Mouse (Mus musculus) ES-Bruce4 (cell line): Measurements from ENCODE around the gene Fem1a. TPM values are rescaled to one million over a fixed set of nuclear protein-coding genes. Genes with fewer than 3 reads are reported as not detected.
A peak's percentile ranks its signal among the peaks of the same experiment; 100 is the strongest.

Experiments
- H3K27ac ChIP-seq: 2 replicates; pipeline ENCODE4 v1.5.1; 2012; ENCODE audit warnings: low read length, inconsistent platforms; ENCODE audit not compliant: insufficient read depth
- H3K27me3 ChIP-seq: 2 replicates; pipeline ENCODE4 v1.6.1; 2012; ENCODE audit warnings: mild to moderate bottlenecking, low read length, inconsistent platforms; ENCODE audit not compliant: control insufficient read depth, poor library complexity, insufficient read depth, severe bottlenecking
- H3K36me3 ChIP-seq: 2 replicates; pipeline ENCODE4 v1.6.1; 2012; ENCODE audit warnings: inconsistent platforms, mild to moderate bottlenecking, low read length, moderate library complexity; ENCODE audit not compliant: control insufficient read depth, poor library complexity, insufficient read depth, severe bottlenecking
- H3K4me1 ChIP-seq: one replicate; pipeline ENCODE4 v1.8.1; 2011; ENCODE audit warnings: low read length; ENCODE audit not compliant: control insufficient read depth, insufficient read depth
- H3K4me3 ChIP-seq: 2 replicates; pipeline ENCODE4 v1.5.1; 2011; ENCODE audit warnings: low read depth, mild to moderate bottlenecking, low read length
- H3K9ac ChIP-seq: 2 replicates; pipeline ENCODE4 v1.6.1; 2012; ENCODE audit warnings: low read depth, mild to moderate bottlenecking, inconsistent platforms; ENCODE audit not compliant: poor library complexity, severe bottlenecking
- H3K9me3 ChIP-seq: replicated peaks from 2 replicates; pipeline ENCODE4 v1.6.1; 2012; ENCODE audit warnings: mild to moderate bottlenecking, low read length, inconsistent platforms; ENCODE audit not compliant: control insufficient read depth, poor library complexity, insufficient read depth, severe bottlenecking
- CTCF ChIP-seq: IDR thresholded peaks from one replicate; pipeline ENCODE4 v1.8.1; 2011; ENCODE audit warnings: low read depth, low read length
- EP300 ChIP-seq: IDR thresholded peaks from 2 replicates; pipeline ENCODE4 v1.6.1; 2011; ENCODE audit warnings: low read depth, low read length; ENCODE audit not compliant: insufficient read depth
- POLR2A ChIP-seq: IDR thresholded peaks from one replicate; pipeline ENCODE4 v1.8.1; 2011; ENCODE audit warnings: low read length; ENCODE audit not compliant: insufficient read depth
- polyA plus RNA-seq: library from polyadenylated mRNA; stranded (reverse); fragments of >200 nt; gene quantifications from 2 replicates; pipeline ENCODE4 v1.2.4, GENCODE M21; 2011; ENCODE audit warnings: low read depth; ENCODE audit not compliant: missing spikeins, insufficient read depth, insufficient read length

The Fem1a gene
- polyA plus RNA-seq, 1 experiment = 4.9 TPM

- Histone ChIP-seq H3K9me3 (no peaks in the 10 kb centered on the region), H3K27ac (peak overlapping the region; percentile 57), H3K4me1 (peaks cover 3% of the 10 kb centered on the region), H3K9ac (no peak overlapping the region), H3K4me3 (no peak overlapping the region), H3K27me3 (no peaks in the 10 kb centered on the region), H3K36me3 (no peaks in the 10 kb centered on the region)
- TF ChIP-seq EP300 (no peak), POLR2A (no peak), CTCF (no peak)
Observed at GRCm38 (mm10) chr17:56266271-56266670, 9.7 kb downstream of the Fem1a start.

DNA sequence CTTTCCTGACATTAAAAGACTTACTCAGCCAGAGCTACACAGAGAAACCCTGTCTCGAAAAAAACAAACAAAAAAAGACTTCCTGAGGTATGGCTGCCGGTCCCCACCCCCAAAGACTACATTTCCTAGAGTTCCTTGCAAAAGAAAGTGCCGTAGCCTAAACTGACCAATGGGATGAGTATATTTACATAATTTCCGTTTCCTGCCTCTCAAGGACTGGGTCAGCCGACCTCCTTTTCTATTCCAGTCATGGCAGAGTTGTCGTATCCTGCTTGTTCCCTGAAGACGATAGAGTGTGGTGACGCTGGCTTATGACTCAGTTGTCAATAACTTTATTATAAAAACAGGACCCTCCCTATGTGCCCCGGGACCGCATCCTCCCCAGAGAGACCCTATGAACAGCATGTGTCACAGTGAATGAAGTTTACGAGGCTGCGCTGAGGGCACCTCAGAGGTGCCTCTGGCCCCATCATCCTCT is 12.6 kb downstream of the Fem1a start:
- H3K4me3 ChIP-seq = peak overlapping the region; percentile 77
- no peaks in the 10 kb centered on the region; the same call in 1 of the 2 replicates for H3K36me3 ChIP-seq
- no peaks in the 10 kb centered on the region for H3K27me3 ChIP-seq
- TF ChIP-seq CTCF (no peak), POLR2A (no peak), EP300 (no peak)
- no peaks in the 10 kb centered on the region for H3K9me3 ChIP-seq
- H3K9ac ChIP-seq = peak overlapping the region; percentile 57
- peaks cover 3% of the 10 kb centered on the region for H3K4me1 ChIP-seq
- H3K27ac ChIP-seq = 0 out of 2 replicates have a peak overlapping the region, but pooled peaks have one; percentile 17

DNA sequence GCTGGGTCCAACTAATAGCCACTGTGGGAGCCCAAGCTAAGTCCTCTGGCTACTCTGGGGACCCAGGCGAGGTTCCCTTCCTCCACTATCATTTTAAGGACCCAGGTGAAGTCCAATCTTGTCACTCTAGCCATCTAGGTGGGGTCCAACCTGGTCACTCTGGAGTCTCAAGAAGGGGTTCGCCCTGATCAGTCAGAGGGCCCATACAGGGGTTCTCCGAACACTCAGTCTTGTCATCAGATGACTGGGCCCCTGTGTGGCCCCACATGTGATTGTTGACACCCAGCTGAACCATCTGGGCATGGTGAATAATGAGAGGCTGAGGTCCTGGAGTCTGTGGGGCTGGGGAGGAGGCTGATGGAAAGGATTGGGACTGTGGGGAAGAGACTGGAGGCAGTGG is 13.1 kb downstream of the Fem1a start:
- H3K9me3 ChIP-seq = no peaks in the 10 kb centered on the region
- no peak for TF ChIP-seq CTCF
- H3K4me1 ChIP-seq = peaks cover 3% of the 10 kb centered on the region
- no peaks in the 10 kb centered on the region for H3K27me3 ChIP-seq
- peak overlapping the region; percentile 77 for H3K4me3 ChIP-seq
- no peaks in the 10 kb centered on the region; the same call in 1 of the 2 replicates for H3K36me3 ChIP-seq
- H3K9ac ChIP-seq = peak overlapping the region; percentile 57
- no peak overlapping the region for H3K27ac ChIP-seq

DNA sequence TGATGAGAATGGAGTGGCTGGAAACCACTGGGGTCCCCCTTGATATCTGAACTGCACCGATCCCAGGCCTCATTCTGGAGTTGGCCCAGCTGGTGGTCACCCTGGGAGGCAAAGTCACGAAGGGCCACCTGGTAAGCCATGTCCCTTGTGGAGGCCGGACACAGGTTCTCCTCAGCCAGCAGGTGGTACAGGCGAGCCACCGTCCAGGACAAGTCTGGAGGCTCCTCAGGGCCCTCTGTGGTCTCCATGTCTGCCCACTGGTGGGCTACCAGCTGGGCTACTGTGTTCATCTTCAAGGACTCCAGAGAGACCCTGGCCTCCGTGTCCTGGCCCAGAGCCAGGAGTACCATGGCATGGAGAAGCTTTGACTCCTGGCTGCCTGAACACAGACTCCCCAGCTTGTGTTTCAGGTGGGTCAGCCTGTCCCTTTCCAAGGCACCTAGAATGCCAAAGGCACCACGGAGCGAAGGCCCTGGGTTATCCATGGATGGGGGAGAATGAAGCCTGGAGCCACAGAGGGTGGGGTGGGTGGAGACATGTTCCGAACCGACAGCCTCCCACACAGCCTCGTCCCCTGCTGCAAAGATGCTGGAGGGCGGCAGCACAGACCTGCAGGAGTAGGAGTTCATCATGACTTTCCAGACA is 15.1 kb downstream of the Fem1a start:
- Histone ChIP-seq H3K36me3 (no peaks in the 10 kb centered on the region; the same call in 1 of the 2 replicates), H3K9ac (no peak overlapping the region), H3K4me1 (no peaks in the 10 kb centered on the region), H3K27ac (no peak overlapping the region), H3K4me3 (no peak overlapping the region), H3K27me3 (no peaks in the 10 kb centered on the region), H3K9me3 (no peaks in the 10 kb centered on the region)
- no peak for TF ChIP-seq CTCF
- no peak for TF ChIP-seq POLR2A
- no peak for TF ChIP-seq EP300

- H3K4me3 ChIP-seq = no peak overlapping the region
- no peaks in the 10 kb centered on the region for H3K9me3 ChIP-seq
- H3K27ac ChIP-seq = no peak overlapping the region
- TF ChIP-seq EP300 (no peak), CTCF (no peak), POLR2A (no peak)
- H3K4me1 ChIP-seq = no peaks in the 10 kb centered on the region
- H3K36me3 ChIP-seq = no peaks in the 10 kb centered on the region; the same call in 1 of the 2 replicates
- H3K27me3 ChIP-seq = no peaks in the 10 kb centered on the region
- H3K9ac ChIP-seq = no peak overlapping the region
Observed at GRCm38 (mm10) chr17:56272644-56273043, 16.0 kb downstream of the Fem1a start.

GRCm38 (mm10) chr17:56273482-56273881 is 16.9 kb downstream of the Fem1a start:
- H3K9me3 ChIP-seq = no peaks in the 10 kb centered on the region
- no peaks in the 10 kb centered on the region for H3K27me3 ChIP-seq
- no peaks in the 10 kb centered on the region for H3K4me1 ChIP-seq
- H3K27ac ChIP-seq = no peak overlapping the region
- H3K4me3 ChIP-seq = no peak overlapping the region
- TF ChIP-seq EP300 (no peak), POLR2A (no peak), CTCF (no peak)
- H3K9ac ChIP-seq = no peak overlapping the region
- H3K36me3 ChIP-seq = peaks cover 4% of the 10 kb centered on the region
